Mouse (Mus musculus) 3134 (cell line): Measurements from ENCODE around the gene Il5.
A peak's percentile ranks its signal among the peaks of the same experiment; 100 is the strongest.

Experiments used
- DNase-seq: peaks from one replicate; pipeline ENCODE4 v3.0.0-alpha.2; 2011; ENCODE audit warnings: low spot score; ENCODE audit not compliant: insufficient read length; ENCODE audit errors: extremely low read depth

Il5 gene

DNA sequence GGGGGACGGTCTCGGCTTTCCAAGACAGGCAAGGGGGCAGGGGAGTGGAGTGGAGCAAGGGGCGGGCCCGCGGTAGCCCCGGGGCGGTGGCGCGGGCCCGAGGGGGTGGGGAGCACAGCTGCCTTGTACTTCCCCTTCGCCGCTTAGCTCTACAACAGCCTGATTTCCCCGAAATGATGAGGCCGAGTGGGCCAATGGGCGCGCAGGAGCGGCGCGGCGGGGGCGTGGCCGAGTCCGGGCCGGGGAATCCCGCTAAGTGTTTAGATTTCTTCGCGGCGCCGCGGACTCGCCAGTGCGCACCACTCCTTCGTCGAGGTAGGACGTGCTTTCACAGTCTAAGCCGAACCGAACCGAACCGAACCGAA is 49.1 kb downstream of the Il5 start, which contains the start of gene Irf1:
Gene Irf1, plus strand, starts transcription at position 255 of the 365 bp plus-strand sequence.
- peak; percentile 98 for DNase-seq

DNA sequence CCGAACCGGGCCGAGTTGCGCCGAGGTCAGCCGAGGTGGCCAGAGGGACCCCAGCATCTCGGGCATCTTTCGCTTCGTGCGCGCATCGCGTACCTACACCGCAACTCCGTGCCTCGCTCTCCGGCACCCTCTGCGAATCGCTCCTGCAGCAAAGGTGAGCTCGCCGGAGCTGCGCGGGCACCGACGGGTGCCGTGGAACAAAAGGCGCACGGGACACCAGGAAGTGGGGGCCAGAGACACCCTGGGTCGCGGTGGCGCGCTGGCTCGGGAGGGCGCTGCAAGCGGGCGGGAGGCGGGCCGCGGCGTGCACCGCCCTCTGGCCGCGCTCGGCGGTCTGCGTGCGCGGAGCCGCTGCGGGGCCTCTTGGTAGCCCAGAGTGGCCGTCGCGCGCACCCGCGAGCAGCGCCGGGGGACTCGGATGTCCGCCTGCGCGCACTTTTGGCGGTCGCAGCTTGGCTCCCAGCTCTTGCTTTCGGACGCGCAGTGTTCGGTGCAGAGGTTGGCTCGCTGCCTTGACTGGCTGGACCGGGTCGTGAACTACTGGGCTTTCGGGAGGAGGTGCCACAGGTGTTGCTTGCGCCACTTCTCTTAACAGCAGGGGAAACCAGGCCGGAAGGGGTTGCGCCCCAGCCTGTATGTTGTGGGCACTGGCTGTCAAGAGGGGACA is 49.7 kb downstream of the Il5 start:
- DNase-seq = peak; percentile 87

DNA sequence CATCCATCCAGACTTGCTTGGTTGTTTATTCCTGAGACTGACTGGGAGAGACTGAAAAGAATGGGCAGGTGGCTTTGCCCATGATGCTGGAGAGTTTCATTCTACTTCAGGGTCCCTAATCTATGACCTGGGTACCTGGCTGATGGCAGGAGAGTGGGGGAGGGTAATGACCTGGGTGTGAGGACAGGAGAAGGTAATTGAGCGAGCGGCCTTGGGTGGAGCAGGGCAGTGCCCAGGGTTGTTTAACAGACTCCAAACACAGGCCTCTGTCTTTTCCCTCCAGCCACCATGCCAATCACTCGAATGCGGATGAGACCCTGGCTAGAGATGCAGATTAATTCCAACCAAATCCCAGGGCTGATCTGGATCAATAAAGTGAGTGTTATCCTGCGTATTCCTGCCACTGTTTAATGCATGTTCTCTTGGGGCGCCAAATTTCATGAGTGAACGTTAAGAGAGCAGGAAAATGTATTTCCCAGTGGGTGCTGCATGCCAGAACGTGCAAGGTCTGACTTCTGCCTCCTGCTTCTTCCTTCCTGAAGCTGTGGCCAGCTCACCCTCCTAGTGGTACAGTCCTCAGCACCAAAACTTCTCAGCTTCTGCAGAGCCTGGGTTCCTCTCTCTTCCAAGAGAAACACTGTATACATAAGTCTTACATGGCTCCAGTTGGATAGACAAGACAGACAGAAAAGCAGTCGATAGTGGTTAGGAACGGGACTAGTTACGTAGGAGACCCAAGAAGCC is 50.6 kb downstream of the Il5 start:
- no peak for DNase-seq

DNA sequence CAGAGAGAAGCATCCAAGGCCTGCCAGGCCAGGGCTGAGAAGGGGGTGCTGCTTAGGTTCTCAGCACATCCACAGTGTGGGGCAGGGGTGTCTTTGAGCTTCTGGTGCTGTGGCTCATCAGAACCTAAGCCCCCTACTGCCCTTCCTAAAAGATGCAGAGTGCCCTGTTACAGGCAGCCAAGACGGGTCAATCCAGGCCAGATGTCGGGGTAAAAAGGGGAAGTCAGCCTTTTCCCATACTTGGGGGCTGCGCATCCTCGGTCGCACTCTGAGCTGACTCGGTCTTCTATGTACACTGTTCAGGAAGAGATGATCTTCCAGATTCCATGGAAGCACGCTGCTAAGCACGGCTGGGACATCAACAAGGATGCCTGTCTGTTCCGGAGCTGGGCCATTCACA is 51.9 kb downstream of the Il5 start:
- no peak for DNase-seq

GRCm38 (mm10) chr11:53773087-53773486 is 52.5 kb downstream of the Il5 start, which contains the start of gene Gm17334:
TSS of gene Gm17334 (minus strand) at chr11:53773187.
- DNase-seq = no peak

DNA sequence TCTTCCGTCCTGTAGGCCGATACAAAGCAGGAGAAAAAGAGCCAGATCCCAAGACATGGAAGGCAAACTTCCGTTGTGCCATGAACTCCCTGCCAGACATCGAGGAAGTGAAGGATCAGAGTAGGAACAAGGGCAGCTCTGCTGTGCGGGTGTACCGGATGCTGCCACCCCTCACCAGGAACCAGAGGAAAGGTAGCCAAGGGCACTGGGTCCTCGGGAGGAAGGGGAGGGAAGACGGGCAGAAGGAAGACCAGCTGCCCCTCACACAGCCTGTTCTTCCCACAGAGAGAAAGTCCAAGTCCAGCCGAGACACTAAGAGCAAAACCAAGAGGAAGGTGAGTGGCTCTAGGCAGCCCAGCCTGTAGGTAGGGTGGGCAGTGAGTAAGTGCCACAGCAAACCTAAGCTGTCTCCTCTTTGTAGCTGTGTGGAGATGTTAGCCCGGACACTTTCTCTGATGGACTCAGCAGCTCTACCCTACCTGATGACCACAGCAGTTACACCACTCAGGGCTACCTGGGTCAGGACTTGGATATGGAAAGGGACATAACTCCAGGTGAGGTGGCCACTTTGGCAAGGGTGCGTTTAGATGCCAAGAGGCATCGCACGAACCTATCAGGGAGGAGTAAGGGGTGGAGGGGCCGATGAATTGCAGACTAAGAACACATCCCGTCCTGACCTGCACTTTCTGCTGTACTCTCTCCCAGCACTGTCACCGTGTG is 53.2 kb downstream of the Il5 start:
- no peak for DNase-seq
